Mouse (Mus musculus) limb, embryonic 12.5 days (tissue): ENCODE data around the gene Capg. TPM values are rescaled to one million over a fixed set of nuclear protein-coding genes. Genes with fewer than 3 reads are reported as not detected.

Experiments
- ATAC-seq: fragments of 200-750 bp; cut with Nextera tagmentation; 2 replicates; pipeline ENCODE4 v1.8.0; 2017; ENCODE audit warnings: low read depth, moderate TSS enrichment; ENCODE audit not compliant: insufficient number of reproducible peaks, insufficient read depth, low FRiP score, low TSS enrichment
- H3K27ac ChIP-seq: fragments of 300-500 bp; sonication (generic); 2 replicates; pipeline ENCODE4 v1.5.1; 2016; ENCODE audit warnings: mild to moderate bottlenecking, moderate library complexity
- H3K27me3 ChIP-seq: fragments of 300-500 bp; sonication (generic); 2 replicates; pipeline ENCODE4 v1.6.1; 2016; ENCODE audit warnings: mild to moderate bottlenecking, moderate library complexity
- H3K36me3 ChIP-seq: fragments of 300-500 bp; sonication (generic); 2 replicates; pipeline ENCODE4 v1.6.1; 2016; ENCODE audit warnings: mild to moderate bottlenecking, moderate library complexity
- H3K4me1 ChIP-seq: fragments of 300-500 bp; sonication (generic); replicated peaks from 2 replicates; pipeline ENCODE4 v1.6.1; 2016
- H3K4me2 ChIP-seq: fragments of 300-500 bp; sonication (generic); 2 replicates; pipeline ENCODE4 v1.6.1; 2016; ENCODE audit warnings: mild to moderate bottlenecking, moderate library complexity
- H3K4me3 ChIP-seq: fragments of 300-500 bp; sonication (generic); replicated peaks from 2 replicates; pipeline ENCODE4 v1.5.1; 2016; ENCODE audit warnings: mild to moderate bottlenecking
- H3K9ac ChIP-seq: fragments of 300-500 bp; sonication (generic); replicated peaks from 2 replicates; pipeline ENCODE4 v1.6.1; 2016; ENCODE audit warnings: mild to moderate bottlenecking, moderate library complexity
- H3K9me3 ChIP-seq: fragments of 300-500 bp; sonication (generic); 2 replicates; pipeline ENCODE4 v1.6.1; 2016; ENCODE audit warnings: mild to moderate bottlenecking, moderate library complexity
- WGBS: fragments of 180-500 bp; shearing (Covaris S2); methylation state at CpG from one replicate; pipeline ENCODE4 v1.1.7; 2016; 5-methylcytosine and 5-hydroxymethylcytosine counted together
- polyA plus RNA-seq: library from polyadenylated mRNA; unstranded; fragments of >200 nt; fragmentation: Nextera tagmentation; extraction: Ambion mirVana; gene quantifications from 2 replicates; pipeline ENCODE4 v1.2.1, GENCODE M21; 2016

Capg gene
- polyA plus RNA-seq, 1 experiment from 2014 or later: 27.4 TPM

GRCm38 (mm10) chr6:72610261-72610660, 66.1 kb downstream of the Capg start:
- ATAC-seq: no peak
- 88% methylated on average over 4 of the region's 4 CpGs for WGBS
- H3K4me2 ChIP-seq: no peak overlapping the region
- no peak overlapping the region for H3K9ac ChIP-seq
- no peaks in the 10 kb centered on the region for H3K27me3 ChIP-seq
- peaks cover 75% of the 10 kb centered on the region for H3K36me3 ChIP-seq
- H3K9me3 ChIP-seq: no peaks in the 10 kb centered on the region
- H3K4me3 ChIP-seq: no peak overlapping the region
- peaks cover 15% of the 10 kb centered on the region for H3K4me1 ChIP-seq
- no peak overlapping the region for H3K27ac ChIP-seq

Other genes with a start within 250 kb of the Capg start
- gene Sftpb, start 239.8 kb upstream of the Capg start, polyA plus RNA-seq: not detected in 2 replicates
- 62.7 and 71.3 TPM in 2 replicates for gene Usp39, start 199.2 kb upstream of the Capg start, polyA plus RNA-seq
- gene 0610030E20Rik, start 197.1 kb upstream of the Capg start, polyA plus RNA-seq: 25.8 and 29.2 TPM in 2 replicates
- gene Tmem150a, start 188.9 kb upstream of the Capg start, polyA plus RNA-seq: 8.8 and 9.8 TPM in 2 replicates
- 89.1 and 93.4 TPM in 2 replicates for gene Rnf181, start 177.4 kb upstream of the Capg start, polyA plus RNA-seq
- gene Vamp5, start 163.9 kb upstream of the Capg start, polyA plus RNA-seq: 13.9 and 17.3 TPM in 2 replicates
- gene Vamp8, start 153.7 kb upstream of the Capg start, polyA plus RNA-seq: 105 and 106 TPM in 2 replicates
- gene Ggcx, start 130.1 kb upstream of the Capg start, polyA plus RNA-seq: 34.0 TPM in 2 replicates
- gene Mat2a, start 104.8 kb upstream of the Capg start, polyA plus RNA-seq: 408 and 461 TPM in 2 replicates
- 0.18 TPM in 2 replicates for gene Sh2d6, start 22.7 kb upstream of the Capg start, polyA plus RNA-seq
- gene Elmod3, start 54.0 kb downstream of the Capg start, polyA plus RNA-seq: 14.8 and 15.2 TPM in 2 replicates
- gene Retsat, start 54.1 kb downstream of the Capg start, polyA plus RNA-seq: 10.8 and 12.4 TPM in 2 replicates
- 20.9 and 21.7 TPM in 2 replicates for gene Tgoln1, start 72.6 kb downstream of the Capg start, polyA plus RNA-seq
- 49.3 and 58.3 TPM in 2 replicates for gene Tcf7l1, start 244.9 kb downstream of the Capg start, polyA plus RNA-seq